Mouse (Mus musculus) cortical plate, adult 2 months (tissue): ENCODE measurements around the gene Slc12a6.

Experiments
- CTCF ChIP-seq: fragments of 200-500 bp; IDR thresholded peaks from 2 replicates; pipeline ENCODE4 v1.5.1; 2011; ENCODE audit warnings: mild to moderate bottlenecking, control low read depth, low read length; ENCODE audit not compliant: insufficient read depth; ENCODE audit errors: extremely low read depth
- POLR2A ChIP-seq: fragments of 200-500 bp; IDR thresholded peaks from 2 replicates; pipeline ENCODE4 v1.6.1; 2011; ENCODE audit warnings: mild to moderate bottlenecking, low read length, control low read depth; ENCODE audit not compliant: insufficient read depth; ENCODE audit errors: extremely low read depth

- no peak for TF ChIP-seq POLR2A
- TF ChIP-seq CTCF, result no peak
These were observed 62.6 kb downstream of the Slc12a6 start for GRCm38 (mm10) chr2:112328069-112328777.
